Mouse (Mus musculus): ENCODE measurements around the gene Jmjd6. TPM values are rescaled to one million over a fixed set of nuclear protein-coding genes. Genes with fewer than 3 reads are reported as not detected.

Jmjd6 gene
- polyA plus RNA-seq, 1 experiment = 46.3 TPM

DNA sequence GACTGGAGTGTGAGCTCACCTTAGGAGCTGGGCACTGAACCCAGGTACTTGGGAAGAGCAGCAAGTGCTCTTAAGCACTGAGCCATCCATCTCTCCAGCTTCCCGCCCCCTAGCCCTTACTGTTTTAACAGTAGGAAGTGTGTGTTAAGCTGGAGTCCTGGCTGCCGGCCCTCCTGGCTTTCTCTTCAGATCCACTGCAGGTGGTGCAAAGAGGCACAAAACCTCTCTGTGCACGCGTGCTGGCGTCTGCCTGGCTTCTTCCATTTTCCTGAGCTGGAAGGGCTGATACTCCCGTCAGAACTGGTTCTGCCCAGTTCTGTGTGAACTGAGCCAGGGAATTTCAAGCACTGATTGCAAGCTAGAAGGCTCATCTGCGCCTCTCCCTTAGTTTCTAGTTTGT is 37.6 kb upstream of the Jmjd6 start:
- Histone ChIP-seq H3K4me1 (replicated peaks; ENCODE audit: control insufficient read depth, insufficient read depth, low read length) (peaks cover 3% of the 10 kb centered on the region; the same call in 1 of the 2 replicates), H3K36me3 (ENCODE audit: control insufficient read depth, insufficient read depth, low read length) (no peaks in the 10 kb centered on the region), H3K27ac (ENCODE audit: control insufficient read depth, insufficient read depth, low read length) (no peak overlapping the region), H3K27me3 (ENCODE audit: control insufficient read depth, insufficient read depth, low read length) (no peaks in the 10 kb centered on the region), H3K4me3 (ENCODE audit: control insufficient read depth, insufficient read depth, low read length) (no peak overlapping the region)
- WGBS = 93% methylated on average over 7 of the region's 7 CpGs
- no peak for DNase-seq
- TF ChIP-seq POLR2A (IDR thresholded peaks at IDR 0.05; ENCODE audit: control insufficient read depth, extremely low read depth, insufficient read depth, low read length, poor library complexity) = no peak
- no peak for TF ChIP-seq CTCF (IDR thresholded peaks at IDR 0.05; ENCODE audit: borderline replicate concordance, control insufficient read depth, extremely low read depth, insufficient read depth, low read length, poor library complexity)

DNA sequence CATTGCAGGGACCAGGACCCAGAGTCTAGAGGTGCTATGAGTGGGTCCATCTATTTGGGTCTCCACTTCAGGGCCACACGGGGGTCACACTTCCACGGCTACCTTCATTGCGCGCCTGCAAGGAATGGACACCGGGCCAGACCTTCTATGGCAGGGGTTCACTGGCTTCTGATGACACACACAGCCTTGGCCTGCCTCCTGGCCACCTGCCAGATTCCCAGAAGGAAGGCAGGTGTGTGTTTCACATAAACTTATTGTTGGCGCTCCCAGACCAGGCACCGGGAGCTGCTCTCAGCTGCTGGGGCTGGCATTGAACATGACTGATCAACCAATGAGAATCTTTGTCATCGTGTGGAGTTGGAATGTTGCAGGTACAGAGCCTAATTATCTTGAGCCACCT is 35.2 kb upstream of the Jmjd6 start:
- H3K36me3 ChIP-seq (ENCODE audit: control insufficient read depth, insufficient read depth, low read length) = no peaks in the 10 kb centered on the region; the same call in 1 of the 2 replicates
- no peak for DNase-seq
- H3K4me3 ChIP-seq (ENCODE audit: control insufficient read depth, insufficient read depth, low read length) = no peak overlapping the region
- H3K4me1 ChIP-seq (replicated peaks; ENCODE audit: control insufficient read depth, insufficient read depth, low read length) = no peaks in the 10 kb centered on the region
- H3K27me3 ChIP-seq (ENCODE audit: control insufficient read depth, insufficient read depth, low read length) = no peaks in the 10 kb centered on the region
- WGBS = 96% methylated on average over 8 of the region's 8 CpGs
- TF ChIP-seq POLR2A (IDR thresholded peaks at IDR 0.05; ENCODE audit: control insufficient read depth, extremely low read depth, insufficient read depth, low read length, poor library complexity) = no peak
- TF ChIP-seq CTCF (IDR thresholded peaks at IDR 0.05; ENCODE audit: borderline replicate concordance, control insufficient read depth, extremely low read depth, insufficient read depth, low read length, poor library complexity) = no peak
- no peak overlapping the region for H3K27ac ChIP-seq (ENCODE audit: control insufficient read depth, insufficient read depth, low read length)

DNA sequence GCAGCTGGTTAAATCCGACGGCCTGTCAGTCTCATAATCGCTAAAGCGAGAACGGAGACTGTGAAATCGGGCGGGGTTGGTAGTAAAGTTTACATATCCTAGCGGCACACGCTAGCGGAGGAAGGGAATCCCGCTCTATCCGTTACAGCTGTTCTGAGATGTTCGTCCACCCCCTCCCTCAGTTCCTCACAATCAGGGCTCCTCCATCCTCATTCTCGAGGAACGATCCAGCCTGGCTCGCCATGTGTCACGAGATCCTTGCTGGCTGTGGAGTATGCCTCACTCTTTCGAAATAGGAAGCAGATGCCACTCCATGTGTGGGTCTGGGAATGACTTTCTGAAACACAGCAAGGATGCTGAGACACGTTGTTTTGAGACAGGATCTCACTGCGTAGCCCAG is 30.7 kb upstream of the Jmjd6 start:
- DNase-seq = no peak
- 97% methylated on average over 20 of the region's 20 CpGs for WGBS
- Histone ChIP-seq H3K36me3 (ENCODE audit: control insufficient read depth, insufficient read depth, low read length) (peaks cover 10% of the 10 kb centered on the region; the same call in 1 of the 2 replicates), H3K27me3 (ENCODE audit: control insufficient read depth, insufficient read depth, low read length) (no peaks in the 10 kb centered on the region), H3K27ac (ENCODE audit: control insufficient read depth, insufficient read depth, low read length) (no peak overlapping the region), H3K4me3 (ENCODE audit: control insufficient read depth, insufficient read depth, low read length) (no peak overlapping the region), H3K4me1 (replicated peaks; ENCODE audit: control insufficient read depth, insufficient read depth, low read length) (no peaks in the 10 kb centered on the region)
- no peak for TF ChIP-seq CTCF (IDR thresholded peaks at IDR 0.05; ENCODE audit: borderline replicate concordance, control insufficient read depth, extremely low read depth, insufficient read depth, low read length, poor library complexity)
- TF ChIP-seq POLR2A (IDR thresholded peaks at IDR 0.05; ENCODE audit: control insufficient read depth, extremely low read depth, insufficient read depth, low read length, poor library complexity) = no peak

DNA sequence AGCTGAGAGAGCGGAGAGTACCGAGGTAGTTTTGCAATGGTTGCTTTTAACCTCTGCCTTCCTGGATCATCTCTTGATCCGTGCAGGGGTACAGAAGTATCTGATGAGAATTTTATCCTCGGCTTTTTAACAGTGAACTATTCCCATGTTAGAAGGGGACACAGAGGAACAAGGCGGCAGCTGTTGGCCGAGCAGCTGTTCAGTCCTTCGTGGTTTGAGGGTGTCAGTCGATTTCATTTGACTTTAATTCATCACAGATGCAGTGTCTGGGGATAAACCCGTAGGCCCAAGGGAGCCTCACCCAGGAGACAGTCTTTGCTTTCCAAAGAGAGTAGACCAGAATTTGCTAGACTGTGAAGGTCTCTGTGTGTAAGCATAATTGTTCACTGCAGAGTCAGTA is 28.3 kb upstream of the Jmjd6 start:
- Histone ChIP-seq H3K36me3 (ENCODE audit: control insufficient read depth, insufficient read depth, low read length) (peaks cover 10% of the 10 kb centered on the region; the same call in 1 of the 2 replicates), H3K4me1 (replicated peaks; ENCODE audit: control insufficient read depth, insufficient read depth, low read length) (no peaks in the 10 kb centered on the region), H3K4me3 (ENCODE audit: control insufficient read depth, insufficient read depth, low read length) (no peak overlapping the region), H3K27ac (ENCODE audit: control insufficient read depth, insufficient read depth, low read length) (no peak overlapping the region), H3K27me3 (ENCODE audit: control insufficient read depth, insufficient read depth, low read length) (no peaks in the 10 kb centered on the region)
- 90% methylated on average over 9 of the region's 9 CpGs for WGBS
- TF ChIP-seq CTCF (IDR thresholded peaks at IDR 0.05; ENCODE audit: borderline replicate concordance, control insufficient read depth, extremely low read depth, insufficient read depth, low read length, poor library complexity) (no peak), POLR2A (IDR thresholded peaks at IDR 0.05; ENCODE audit: control insufficient read depth, extremely low read depth, insufficient read depth, low read length, poor library complexity) (no peak)
- no peak for DNase-seq

DNA sequence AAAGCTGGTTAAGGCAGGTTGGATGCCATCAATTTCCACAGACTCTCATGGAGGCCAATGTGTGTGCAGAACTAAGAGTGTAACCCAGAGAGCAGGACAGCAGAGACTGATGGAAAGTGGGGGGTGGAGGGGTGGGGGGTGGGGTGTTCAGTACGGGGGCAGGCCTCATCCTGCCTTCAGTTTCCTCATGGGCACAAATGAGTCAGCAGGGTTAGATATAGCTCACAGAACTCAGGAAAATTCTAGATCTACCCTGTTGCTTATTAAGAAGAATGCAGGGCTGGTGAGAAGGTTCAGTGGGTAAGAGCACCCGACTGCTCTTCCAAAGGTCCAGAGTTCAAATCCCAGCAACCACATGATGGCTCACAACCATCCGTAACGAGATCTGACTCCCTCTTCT is 26.4 kb upstream of the Jmjd6 start:
- WGBS = 94% methylated on average over 4 of the region's 4 CpGs
- TF ChIP-seq POLR2A (IDR thresholded peaks at IDR 0.05; ENCODE audit: control insufficient read depth, extremely low read depth, insufficient read depth, low read length, poor library complexity) (no peak), CTCF (IDR thresholded peaks at IDR 0.05; ENCODE audit: borderline replicate concordance, control insufficient read depth, extremely low read depth, insufficient read depth, low read length, poor library complexity) (no peak)
- Histone ChIP-seq H3K4me3 (ENCODE audit: control insufficient read depth, insufficient read depth, low read length) (no peak overlapping the region), H3K27me3 (ENCODE audit: control insufficient read depth, insufficient read depth, low read length) (no peaks in the 10 kb centered on the region), H3K4me1 (replicated peaks; ENCODE audit: control insufficient read depth, insufficient read depth, low read length) (no peaks in the 10 kb centered on the region), H3K27ac (ENCODE audit: control insufficient read depth, insufficient read depth, low read length) (no peak overlapping the region), H3K36me3 (ENCODE audit: control insufficient read depth, insufficient read depth, low read length) (peaks cover 14% of the 10 kb centered on the region)
- DNase-seq = no peak

DNA sequence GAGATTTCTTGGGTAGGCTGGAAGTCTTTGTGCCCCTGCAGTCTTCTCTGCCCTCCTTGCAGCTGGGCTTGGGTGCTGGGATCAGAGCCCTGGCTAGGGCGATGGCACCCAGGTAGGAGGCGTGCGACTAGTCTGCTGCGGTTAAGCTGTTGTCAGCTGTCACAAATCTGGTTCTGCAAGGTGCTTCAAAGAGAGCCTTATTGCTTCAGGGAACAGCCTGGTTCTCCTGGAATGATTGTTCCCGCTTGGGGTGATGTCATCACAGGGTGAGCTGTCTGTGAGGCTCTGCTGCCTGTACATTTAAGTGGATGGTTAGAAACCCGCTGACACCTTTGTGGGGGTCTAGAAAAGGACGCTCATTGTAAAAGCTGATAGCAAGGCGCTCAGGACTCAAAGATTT is 26.0 kb upstream of the Jmjd6 start:
- H3K36me3 ChIP-seq (ENCODE audit: control insufficient read depth, insufficient read depth, low read length) = peaks cover 14% of the 10 kb centered on the region
- TF ChIP-seq POLR2A (IDR thresholded peaks at IDR 0.05; ENCODE audit: control insufficient read depth, extremely low read depth, insufficient read depth, low read length, poor library complexity) (no peak), CTCF (IDR thresholded peaks at IDR 0.05; ENCODE audit: borderline replicate concordance, control insufficient read depth, extremely low read depth, insufficient read depth, low read length, poor library complexity) (no peak)
- DNase-seq = no peak
- H3K27me3 ChIP-seq (ENCODE audit: control insufficient read depth, insufficient read depth, low read length) = no peaks in the 10 kb centered on the region
- H3K4me3 ChIP-seq (ENCODE audit: control insufficient read depth, insufficient read depth, low read length) = no peak overlapping the region
- 96% methylated on average over 8 of the region's 8 CpGs for WGBS
- no peaks in the 10 kb centered on the region for H3K4me1 ChIP-seq (replicated peaks; ENCODE audit: control insufficient read depth, insufficient read depth, low read length)
- no peak overlapping the region; the same call in 1 of the 2 replicates for H3K27ac ChIP-seq (ENCODE audit: control insufficient read depth, insufficient read depth, low read length)

DNA sequence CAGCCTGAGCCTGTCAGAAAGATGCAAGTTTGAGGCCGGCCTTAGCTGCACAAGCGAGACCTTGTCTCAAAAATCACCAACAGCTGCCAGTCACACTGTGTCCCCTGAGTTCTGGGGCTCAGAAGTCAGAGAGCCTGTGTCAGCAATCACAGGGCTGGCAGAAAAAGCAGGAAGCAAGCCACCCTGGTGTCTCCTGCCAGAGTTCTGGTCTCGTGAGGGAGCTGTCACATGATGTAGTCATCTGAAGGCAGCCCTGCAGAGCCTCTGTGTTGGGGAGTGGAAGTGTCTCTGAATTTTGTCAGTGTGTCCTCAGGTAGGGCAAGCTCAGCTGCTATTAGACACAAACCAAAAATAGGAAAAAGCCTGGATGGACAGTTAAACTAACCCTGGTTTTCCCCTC is 24.9 kb upstream of the Jmjd6 start:
- H3K4me1 ChIP-seq (replicated peaks; ENCODE audit: control insufficient read depth, insufficient read depth, low read length) = no peaks in the 10 kb centered on the region
- 75% methylated on average over 3 of the region's 3 CpGs for WGBS
- DNase-seq = no peak

More for the DNA sequence above, 24.9 kb upstream of the Jmjd6 start:
- H3K36me3 ChIP-seq (ENCODE audit: control insufficient read depth, insufficient read depth, low read length) = peaks cover 14% of the 10 kb centered on the region
- no peak overlapping the region for H3K27ac ChIP-seq (ENCODE audit: control insufficient read depth, insufficient read depth, low read length)
- H3K4me3 ChIP-seq (ENCODE audit: control insufficient read depth, insufficient read depth, low read length) = no peak overlapping the region
- no peaks in the 10 kb centered on the region for H3K27me3 ChIP-seq (ENCODE audit: control insufficient read depth, insufficient read depth, low read length)
- TF ChIP-seq CTCF (IDR thresholded peaks at IDR 0.05; ENCODE audit: borderline replicate concordance, control insufficient read depth, extremely low read depth, insufficient read depth, low read length, poor library complexity) (no peak), POLR2A (IDR thresholded peaks at IDR 0.05; ENCODE audit: control insufficient read depth, extremely low read depth, insufficient read depth, low read length, poor library complexity) (no peak)
